In genomic region chr5:63728955-63729354, GRCm38 (mm10) we compare ENCODE assay signal across 22 mouse cellular contexts.
"Had no signal": no experiment of that assay in that cellular context is flagged by ENCODE, and none has a peak within 500 bp of the region (broad histone marks: within the 10 kb centered on the region; RNA-seq: fewer than 3 reads in every experiment).

No protein-coding gene starts in this region.

- ATAC-seq: hindbrain, embryonic 16.5 days; hindbrain, postnatal 0 days; inflammation-experienced regulatory T-cells, adult 6 months; intestine, embryonic 15.5 days; intestine, embryonic 16.5 days; intestine, postnatal 0 days had no signal

- DNase-seq: heart, postnatal 10 days; heart, postnatal 14 days; heart, postnatal 36 days; heart, postnatal 4 days; kidney, adult 11 months; kidney, adult 18-20 months; kidney, adult 2 months; kidney, adult 8-10 months; kidney, adult 9 months; kidney, postnatal 10 days; kidney, postnatal 14 days; kidney, postnatal 25 days; kidney, postnatal 36 days; kidney, postnatal 4 days; layer of hippocampus, adult 9-11 months; layer of hippocampus, postnatal 36 days had no signal
